Mouse (Mus musculus) left cerebral cortex, postnatal 4 days (tissue): ENCODE measurements around the gene 2210016L21Rik. TPM values are rescaled to one million over a fixed set of nuclear protein-coding genes. Genes with fewer than 3 reads are reported as not detected.
A peak's percentile ranks its signal among the peaks of the same experiment; 100 is the strongest.
"Not testable (repeated sequence)": the region's sequence is repeated elsewhere in the genome, so short reads cannot be mapped to it uniquely, and the experiment has no call there.

Experiments used
- DNase-seq: peaks from one replicate; pipeline ENCODE4 v3.0.0-alpha.2; 2022
- intact Hi-C: fragments of 180-260 bp; cut with DNase I; formaldehyde crosslinking; loops from one replicate; pipeline ENCODE4 v1.15.1; 2025
- total RNA-seq, 2 experiments: library from RNA; stranded (reverse); gene quantifications; 2 replicates each; pipeline ENCODE4 v1.2.3; 2021

2210016L21Rik gene
- 100 to 1,000 TPM; 141 to 152 TPM for total RNA-seq

DNA sequence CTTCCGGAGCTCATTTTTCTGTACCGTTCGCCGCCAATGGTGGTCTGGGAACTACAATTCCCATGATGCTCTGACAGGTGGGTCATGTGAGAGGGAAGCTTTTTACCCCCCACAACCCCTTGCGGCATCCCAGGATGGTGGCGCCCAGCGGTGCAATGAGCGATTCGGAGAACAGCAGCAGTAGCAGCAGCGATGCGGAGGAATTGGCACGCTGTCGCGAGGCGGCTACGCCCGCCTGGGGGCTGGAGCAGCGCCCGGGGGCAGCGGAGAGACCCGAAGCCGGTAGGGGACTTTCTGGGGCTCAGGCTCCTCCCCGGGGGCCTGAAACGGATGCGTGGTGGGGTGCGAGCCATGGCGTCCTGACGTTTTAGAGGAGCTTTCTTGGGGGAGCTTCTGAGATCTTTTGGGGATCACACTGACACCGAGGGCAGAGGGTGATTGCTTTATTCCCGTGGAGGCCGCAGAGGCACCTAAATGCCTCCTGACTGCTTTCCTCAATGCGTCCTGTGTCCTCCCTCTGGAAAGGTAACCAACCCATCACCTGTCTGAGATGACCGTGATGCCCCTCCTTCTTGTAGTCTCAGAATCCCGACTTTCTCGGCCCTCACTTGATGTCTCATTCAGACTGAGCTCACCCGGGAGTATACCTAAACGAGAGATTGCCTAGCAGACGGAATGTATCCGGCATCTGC is at the start of gene 2210016L21Rik:
2210016L21Rik (plus strand) TSS at position 85 of the 692 bp plus-strand sequence.
- peak; percentile 90 for DNase-seq
- intact Hi-C loops: no loop called here

DNA sequence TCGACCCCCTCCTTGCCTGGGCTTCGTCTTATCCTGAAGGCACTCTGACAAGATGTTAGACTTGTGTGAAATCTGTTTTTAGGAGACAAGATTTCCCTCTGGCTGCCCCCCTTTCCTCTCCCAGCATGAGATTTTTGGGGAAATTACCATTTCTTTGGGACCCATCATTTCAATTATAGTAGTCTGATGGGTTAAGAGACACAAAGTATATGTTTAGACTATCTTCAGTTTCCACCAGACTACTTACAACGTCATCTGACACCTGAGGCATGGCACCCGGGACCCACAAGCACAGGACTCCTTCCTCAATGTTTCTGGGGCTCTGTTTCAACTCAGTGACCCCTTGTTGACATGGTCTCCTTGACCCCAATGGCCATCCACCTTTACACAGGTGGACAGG is 46.4 kb upstream of the 2210016L21Rik start:
- intact Hi-C loops: no loop called here
- no peak for DNase-seq

DNA sequence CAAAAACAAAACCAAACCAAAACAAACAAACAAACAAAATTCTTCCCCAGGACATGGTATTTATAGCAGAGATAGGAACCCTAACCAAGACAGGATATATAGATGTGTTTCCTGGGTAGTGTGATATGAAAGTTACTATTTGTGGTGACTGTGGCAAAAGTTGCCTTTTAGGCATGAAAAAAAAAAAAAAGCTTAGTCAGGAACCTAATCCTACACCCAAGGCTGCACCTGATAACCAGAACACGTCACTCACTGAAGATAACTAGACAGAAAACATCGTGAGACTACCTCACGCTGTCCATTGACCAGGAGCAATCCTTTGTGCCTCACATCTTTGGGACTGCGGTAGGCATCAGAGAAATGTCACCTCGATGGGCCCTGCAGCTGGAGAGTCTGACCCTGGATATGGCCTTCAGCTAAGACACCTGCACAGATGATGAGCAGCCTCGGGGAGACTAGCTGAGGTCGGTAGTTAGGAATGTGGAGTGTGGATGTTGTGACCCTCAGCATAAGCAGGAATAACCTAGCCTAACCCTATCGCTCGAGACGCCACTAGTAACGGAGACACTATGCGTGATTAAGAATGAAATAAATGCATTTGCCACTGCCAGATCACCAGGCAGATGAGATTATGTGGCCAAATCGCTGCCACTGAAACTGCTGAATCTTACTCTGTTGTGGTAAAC is 45.1 kb upstream of the 2210016L21Rik start, which contains the start of gene Oasl2:
Oasl2 (plus strand) TSS at position 249 of the 686 bp plus-strand sequence.
- DNase-seq: no peak
- intact Hi-C loops: no loop called here

DNA sequence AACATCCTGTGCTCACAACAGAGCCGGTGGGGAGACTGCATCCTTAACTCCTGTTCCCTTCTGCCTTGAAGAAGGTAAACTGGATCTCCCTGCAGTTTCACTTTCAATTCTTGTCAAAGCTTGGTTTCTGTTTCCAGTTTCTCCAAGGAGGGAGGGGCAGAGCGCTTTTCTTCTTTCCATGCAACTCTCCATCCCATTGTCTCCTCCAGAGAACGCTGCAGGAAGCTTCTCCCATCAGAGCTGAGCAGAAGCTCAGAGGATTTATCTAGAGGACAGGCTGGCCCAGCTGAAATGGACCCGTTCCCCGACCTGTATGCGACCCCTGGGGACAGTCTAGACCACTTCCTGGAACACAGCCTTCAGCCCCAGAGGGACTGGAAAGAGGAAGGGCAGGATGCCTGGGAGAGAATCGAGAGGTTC is 44.6 kb upstream of the 2210016L21Rik start:
- intact Hi-C loops: no loop called here
- no peak for DNase-seq

DNA sequence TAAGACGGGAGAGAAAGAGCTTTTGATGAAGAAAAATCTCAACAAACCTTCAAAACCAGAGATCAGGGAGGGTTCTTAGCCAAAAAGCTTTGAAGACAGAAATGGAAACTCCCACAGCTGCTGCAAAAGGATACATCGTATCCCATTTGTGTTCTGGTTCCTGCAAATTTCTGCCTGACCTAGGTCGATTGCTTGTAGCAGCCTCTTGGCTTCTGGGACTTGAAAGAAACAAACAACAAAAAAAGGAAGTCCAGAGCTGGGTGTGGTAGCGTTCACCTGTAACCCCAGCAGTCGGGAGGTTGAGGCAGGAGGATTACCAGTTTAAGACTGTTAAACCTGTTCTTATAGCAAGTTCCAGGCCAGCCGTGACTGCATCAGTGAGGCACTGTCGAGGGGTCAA is 43.1 kb upstream of the 2210016L21Rik start:
- intact Hi-C loops: no loop called here
- no peak for DNase-seq

DNA sequence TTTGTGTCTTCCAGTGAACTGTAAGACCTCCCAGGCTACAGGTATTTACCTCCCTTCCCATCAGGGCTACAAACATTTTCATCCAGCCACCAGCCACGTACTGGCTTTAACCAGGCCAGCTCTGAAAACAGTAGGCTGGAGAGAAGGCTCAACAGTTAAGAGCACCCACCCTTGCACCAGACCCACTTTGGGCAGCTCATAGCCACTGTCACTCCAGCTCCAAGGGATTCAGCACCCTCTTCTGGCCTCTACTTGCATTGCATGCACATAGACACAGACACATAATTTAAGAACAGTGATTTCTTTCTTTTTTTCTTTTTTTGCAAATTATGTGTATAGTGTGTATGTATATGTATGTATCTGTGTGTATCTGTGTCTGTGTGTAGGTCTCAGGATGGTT is 39.5 kb upstream of the 2210016L21Rik start:
- peak; percentile 57 for DNase-seq

DNA sequence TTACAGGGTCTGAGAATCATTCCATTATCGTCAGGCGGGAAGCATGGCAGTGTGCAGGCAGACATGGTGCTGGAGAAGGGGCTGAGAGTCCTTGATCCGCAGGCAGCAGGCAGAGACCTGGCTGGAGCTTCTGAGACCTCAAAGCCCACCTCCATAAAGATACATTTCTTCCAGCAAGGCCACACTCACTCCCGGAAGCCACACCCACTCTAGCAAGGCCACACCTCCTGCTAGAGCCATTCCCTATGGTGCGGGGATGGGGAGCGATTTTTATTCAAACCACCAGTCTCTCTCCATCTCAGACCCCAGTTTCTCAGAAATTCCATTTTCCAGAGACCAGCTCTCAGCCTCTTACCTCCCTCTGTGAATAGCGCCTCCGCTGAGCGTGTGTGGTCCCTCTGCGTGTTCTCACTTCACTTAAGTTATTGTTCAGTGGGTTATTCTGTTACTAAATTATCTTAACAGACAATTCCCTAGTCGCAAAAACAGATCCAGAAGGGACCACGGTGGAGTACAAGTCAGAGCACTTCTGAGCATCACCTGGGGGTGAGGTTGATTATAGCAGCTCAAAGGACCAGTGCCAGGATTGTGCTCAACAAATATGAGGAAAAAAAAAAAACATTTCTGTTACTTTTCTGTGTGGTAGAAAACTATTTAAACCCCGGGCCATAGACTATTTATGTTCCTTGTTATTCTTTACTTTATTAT is 33.2 kb upstream of the 2210016L21Rik start:
- intact Hi-C loops: loop anchor here (10.0 kb wide), 1 partner anchor 84 kb away; the partner anchor contains the start of gene 1500011B03Rik
- no peak for DNase-seq

More for the DNA sequence above, 39.5 kb upstream of the 2210016L21Rik start:
- intact Hi-C loops: loop anchor here (10.0 kb wide), 1 partner anchor 78 kb away; the partner anchor contains the start of gene 1500011B03Rik

DNA sequence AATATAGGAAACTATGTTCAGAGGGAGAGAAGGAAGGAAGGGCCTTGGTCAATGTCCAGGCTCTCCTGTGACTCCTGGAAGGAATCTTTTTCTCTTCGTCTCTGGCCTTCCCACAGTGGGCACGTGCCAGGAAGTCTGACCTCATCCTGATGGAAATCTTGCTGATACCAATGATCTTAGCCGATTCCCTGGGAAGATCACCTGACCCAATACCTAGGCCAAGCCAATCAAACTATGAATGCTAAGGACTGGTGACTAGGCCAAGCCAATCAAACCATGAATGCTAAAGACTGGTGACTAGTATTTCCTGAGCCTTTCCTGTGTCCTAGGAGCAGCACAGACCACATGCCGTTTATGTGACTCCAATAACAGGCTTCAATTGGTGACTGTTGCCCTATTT is 28.3 kb upstream of the 2210016L21Rik start:
- intact Hi-C loops: no loop called here
- no peak for DNase-seq

DNA sequence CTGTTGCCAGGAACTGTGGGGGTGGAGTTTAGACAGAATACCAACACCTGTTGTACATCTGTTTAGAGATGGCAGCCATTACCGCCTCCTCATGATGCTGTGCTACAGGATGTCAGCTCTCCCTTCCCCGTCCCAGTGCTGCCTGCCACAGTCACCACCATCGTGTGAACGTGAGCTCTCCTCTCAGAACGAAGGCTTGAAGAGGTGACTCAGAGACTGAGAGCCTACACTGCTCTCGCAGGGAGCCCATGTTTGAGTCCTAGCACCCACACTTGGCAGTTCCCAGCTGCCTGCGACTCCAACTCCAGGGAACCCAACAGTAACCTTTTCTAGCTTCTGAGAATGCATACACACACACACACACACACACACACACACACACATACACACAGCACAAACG is 27.1 kb upstream of the 2210016L21Rik start:
- no peak for DNase-seq
- intact Hi-C loops: no loop called here

DNA sequence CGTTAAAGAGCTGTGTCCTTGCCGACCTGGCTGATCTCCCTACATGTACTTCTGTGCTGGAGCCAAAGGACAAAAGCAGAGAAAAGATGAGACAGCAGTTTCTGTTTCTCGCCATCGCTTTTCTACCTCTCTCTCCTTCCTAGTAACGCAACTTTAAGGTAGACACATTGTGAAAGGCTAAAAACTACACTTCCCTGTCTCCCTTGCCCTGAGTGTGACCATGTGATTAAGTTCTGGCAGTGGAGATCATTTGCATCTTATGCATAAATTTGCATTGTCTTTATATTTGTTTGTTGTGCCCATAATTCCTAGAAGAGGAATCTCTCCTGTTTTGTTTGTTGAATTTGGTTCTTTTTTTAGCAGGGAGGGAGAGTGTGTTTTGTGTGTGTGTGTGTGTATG is 26.1 kb upstream of the 2210016L21Rik start:
- intact Hi-C loops: no loop called here
- DNase-seq: no peak

DNA sequence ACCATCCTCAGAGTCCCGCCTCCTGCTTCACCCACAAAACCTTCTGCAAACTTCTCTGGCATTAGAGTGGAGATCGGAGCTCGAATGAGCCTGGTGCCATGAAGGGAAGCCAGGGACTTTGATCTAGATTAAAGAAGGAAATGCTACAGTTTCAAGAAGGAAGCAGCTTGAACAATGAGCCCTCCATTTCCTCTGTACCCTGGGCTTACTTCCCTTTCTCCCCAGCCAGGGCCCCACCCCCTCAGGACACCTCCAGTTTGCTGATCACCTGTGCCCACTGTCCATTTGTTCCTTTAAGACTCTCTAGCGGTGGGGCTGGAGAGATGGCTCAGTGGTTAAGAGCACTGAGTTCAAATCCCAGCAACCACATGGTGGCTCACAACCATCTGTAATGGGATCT is 25.2 kb upstream of the 2210016L21Rik start:
- intact Hi-C loops: no loop called here
- no peak for DNase-seq

DNA sequence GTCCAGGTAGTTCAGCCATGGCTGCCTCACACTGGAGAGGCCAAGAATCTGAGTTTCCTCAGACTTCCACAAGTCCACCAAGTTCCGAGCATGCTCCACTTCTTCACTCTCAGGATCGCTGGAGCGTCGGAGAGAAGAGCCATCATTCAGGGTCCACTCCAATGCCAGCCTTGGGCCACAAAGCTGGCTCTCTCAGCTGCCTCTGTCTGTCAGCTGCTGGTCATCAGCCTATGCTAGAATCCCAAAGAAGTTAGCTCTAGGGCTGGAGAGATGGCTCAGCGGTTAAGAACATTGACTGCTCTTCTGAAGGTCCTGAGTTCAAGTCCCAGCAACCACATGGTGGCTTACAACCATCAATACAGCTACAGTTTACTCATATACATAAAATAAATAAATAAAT is 24.6 kb upstream of the 2210016L21Rik start:
- intact Hi-C loops, DNase-seq: not testable (repeated sequence)

DNA sequence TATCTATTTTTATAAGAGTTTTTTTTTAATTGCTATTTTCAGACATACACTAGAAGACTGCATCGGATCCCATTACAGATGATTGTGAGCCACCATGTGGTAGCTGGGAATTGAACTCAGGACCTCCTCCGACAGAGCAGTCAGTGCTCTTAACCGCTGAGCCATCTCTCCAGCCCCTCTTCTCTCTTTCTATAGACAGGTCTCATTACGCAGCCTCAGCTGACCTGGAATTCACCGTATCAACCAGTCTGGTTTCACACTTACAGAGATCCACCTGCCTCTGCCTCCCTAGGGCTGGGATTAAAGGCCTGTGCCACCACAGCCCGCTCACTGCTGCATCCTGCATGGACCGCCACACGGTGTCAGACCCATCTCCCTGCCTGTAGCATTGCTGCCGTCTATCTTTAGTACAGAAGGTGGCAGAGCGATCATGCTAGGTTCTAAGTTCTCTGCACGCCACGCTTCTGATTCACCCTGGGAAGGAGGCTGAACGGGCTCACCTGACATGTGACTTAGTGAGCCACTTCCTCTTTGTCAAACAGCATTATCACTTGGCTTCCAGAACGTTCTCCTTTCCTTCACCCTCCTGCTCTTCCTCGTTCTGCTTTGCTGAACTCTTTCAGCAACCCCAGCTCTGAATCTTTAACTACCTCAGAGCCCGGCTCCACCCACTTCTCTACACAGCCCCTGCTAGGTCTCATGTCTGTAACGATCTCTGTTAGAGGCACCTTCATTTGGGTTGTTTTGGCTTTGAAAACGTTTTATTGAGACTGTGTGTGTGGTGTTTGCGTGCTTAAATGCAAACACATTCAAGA is 20.2 kb upstream of the 2210016L21Rik start:
- no peak for DNase-seq
- intact Hi-C loops: no loop called here

DNA sequence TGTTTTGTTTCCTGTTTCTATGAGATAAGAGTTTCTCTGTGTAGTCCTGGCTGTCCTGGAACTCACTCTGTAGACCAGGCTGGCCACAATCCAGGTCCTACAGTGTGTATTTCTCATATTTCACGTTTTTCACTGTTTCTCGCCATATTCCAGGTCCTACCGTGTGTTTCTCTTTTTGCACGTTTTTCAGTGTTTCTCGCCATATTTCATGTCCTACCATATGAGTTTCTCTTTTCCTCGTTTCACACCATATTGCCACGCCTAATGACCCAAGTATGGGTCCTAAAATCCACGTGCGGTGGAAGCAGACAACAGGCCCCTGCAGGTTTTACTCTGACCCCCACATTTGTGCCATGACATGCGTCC is 19.6 kb upstream of the 2210016L21Rik start:
- DNase-seq: no peak
- intact Hi-C loops: no loop called here

DNA sequence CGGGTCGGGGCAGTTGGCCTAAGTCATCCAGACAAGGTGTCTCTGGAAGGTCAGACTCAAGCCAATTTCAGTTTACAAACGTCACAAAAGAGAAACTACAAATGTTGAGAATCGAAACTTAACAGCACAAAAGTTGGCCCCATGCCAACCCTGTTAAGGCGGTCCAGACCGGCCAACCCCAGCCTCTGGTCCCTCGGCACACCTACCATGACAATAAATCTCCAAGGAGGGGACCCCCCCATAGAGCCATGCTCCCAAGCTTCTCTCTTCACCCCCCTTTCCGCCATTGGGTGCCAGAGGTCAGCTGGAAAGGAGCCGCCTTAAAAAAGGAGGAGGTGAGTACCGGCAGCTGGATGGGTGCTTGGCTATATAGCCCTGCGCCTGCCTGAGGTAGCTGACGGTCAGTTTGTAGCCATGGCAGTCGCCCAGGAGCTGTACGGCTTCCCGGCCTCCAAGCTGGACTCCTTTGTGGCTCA is 18.9 kb upstream of the 2210016L21Rik start, which contains the start of gene Oasl1:
Oasl1 (plus strand) TSS at position 243 of the 476 bp plus-strand sequence.
- peak; percentile 39 for DNase-seq
- intact Hi-C loops: no loop called here

DNA sequence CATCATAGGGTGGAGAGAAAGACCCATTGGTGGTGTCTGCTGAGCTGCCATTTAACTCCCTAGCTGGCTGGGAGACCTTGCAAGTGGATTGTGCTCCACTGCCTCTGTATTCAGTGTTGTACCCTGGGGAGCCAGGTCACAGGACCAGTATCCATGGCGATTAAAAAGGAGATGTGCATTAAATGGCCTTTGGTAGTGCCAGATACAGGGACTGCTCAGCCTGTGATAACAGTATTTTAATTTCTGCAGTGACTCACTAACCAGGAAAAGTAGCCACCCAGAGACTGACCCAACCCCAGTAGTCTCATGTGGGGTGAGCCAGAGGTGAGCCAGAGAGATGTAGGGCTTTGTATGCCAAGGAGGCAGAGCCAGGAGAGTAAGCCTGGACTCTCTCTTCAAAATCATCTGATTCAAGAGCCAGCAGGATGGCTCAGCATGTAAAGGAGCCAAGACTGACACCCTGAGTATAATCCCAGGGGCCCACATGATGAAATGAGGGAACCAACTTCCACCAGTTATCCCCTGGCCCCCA is 15.7 kb upstream of the 2210016L21Rik start:
- intact Hi-C loops: no loop called here
- DNase-seq: no peak

DNA sequence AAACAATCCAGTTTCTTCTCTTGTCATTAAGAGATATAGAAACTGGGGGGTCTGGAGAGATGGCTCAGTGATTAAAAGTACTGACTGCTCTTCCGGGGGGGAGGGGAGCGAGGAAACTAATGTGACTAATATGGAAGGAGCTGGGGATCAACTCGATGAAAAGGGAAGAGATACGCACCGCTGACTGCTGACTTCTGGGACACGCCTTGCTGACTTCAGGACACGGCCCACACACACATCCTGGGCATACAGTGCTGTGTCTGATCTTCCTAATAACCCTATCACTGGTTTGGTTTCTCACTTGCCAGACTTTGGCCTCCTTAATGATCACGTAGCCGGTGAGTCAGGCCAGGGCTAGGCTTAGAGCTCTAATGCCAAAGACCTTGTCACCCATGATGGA is 15.2 kb upstream of the 2210016L21Rik start:
- intact Hi-C loops: no loop called here
- DNase-seq: no peak

DNA sequence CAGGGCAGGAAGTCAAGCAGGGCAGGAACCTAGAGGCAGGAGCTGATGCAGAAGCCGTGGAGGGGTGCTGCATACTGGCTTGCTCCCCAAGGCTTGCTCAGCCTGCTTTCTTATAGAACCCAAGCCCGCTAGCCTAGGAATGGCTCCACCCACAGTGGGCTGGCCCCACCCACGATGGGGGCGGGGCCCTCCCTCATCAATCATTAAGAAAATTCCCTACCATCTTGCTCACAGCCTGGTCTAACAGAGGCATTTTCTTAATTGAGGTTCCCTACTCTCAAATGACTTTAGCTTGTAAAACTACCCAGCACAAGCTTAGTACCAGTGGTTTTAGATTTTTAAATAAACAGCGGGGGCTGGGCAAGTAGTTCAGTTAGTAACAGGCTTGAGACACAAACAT is 10.3 kb upstream of the 2210016L21Rik start:
- intact Hi-C loops: no loop called here
- no peak for DNase-seq

DNA sequence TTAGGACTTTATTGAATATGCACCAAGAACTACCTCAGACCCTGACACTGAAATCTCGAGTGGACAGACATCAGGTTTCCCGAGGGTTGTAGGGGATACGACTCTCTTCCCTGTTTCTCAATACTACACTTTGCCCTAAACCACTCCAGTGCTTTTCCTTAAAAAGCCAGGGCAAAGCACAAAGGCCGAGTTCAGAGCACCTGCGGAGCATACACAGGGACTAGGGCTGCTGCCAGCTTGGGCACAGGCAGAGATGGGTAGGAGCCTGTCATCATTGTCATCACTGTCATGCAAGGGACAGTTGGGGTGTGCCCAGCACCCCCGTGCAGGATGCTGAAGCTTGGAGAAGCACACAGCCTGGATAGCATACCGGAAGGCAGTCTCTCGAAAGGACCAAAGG is 8.8 kb upstream of the 2210016L21Rik start:
- no peak for DNase-seq
- intact Hi-C loops: no loop called here

DNA sequence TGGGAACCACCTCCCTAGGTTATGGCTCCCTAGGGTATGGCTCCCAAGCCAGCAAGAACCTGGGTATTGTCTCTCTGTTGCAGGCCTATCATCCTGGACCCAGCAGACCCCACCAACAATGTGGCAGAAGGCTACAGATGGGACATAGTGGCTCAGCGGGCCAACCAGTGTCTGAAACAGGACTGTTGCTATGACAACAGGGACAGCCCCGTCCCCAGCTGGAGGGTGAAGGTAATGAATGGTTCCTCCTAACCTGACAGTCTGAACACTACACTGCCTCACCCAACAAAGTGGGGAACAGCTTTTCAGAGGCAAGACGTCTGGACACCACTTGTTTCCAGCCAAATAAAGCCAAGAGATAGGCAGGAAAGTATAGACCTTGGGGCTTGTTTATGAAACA is 6.1 kb upstream of the 2210016L21Rik start:
- intact Hi-C loops: no loop called here
- peak; percentile 40 for DNase-seq
